Mouse (Mus musculus) kidney, embryonic 15.5 days (tissue): Measurements from ENCODE around the gene Prr23a2. TPM values are rescaled to one million over a fixed set of nuclear protein-coding genes. Genes with fewer than 3 reads are reported as not detected.

ENCODE experiments used
- ATAC-seq: fragments of 200-750 bp; cut with Nextera tagmentation; replicated peaks from 2 replicates; pipeline ENCODE4 v1.8.0; 2017; ENCODE audit warnings: moderate TSS enrichment; ENCODE audit not compliant: low FRiP score
- H3K27ac ChIP-seq: fragments of 300-500 bp; sonication (generic); 2 replicates; pipeline ENCODE4 v1.5.1; 2015; ENCODE audit warnings: mild to moderate bottlenecking, inconsistent platforms
- H3K27me3 ChIP-seq: fragments of 300-500 bp; sonication (generic); 2 replicates; pipeline ENCODE4 v1.6.1; 2015; ENCODE audit warnings: inconsistent platforms
- H3K36me3 ChIP-seq: fragments of 300-500 bp; sonication (generic); 2 replicates; pipeline ENCODE4 v1.6.1; 2015; ENCODE audit warnings: inconsistent platforms
- H3K4me1 ChIP-seq: fragments of 300-500 bp; sonication (generic); 2 replicates; pipeline ENCODE4 v1.6.1; 2015; ENCODE audit warnings: inconsistent platforms
- H3K4me2 ChIP-seq: fragments of 300-500 bp; sonication (generic); 2 replicates; pipeline ENCODE4 v1.6.1; 2015; ENCODE audit warnings: moderate library complexity, mild to moderate bottlenecking, inconsistent platforms
- H3K4me3 ChIP-seq: fragments of 300-500 bp; sonication (generic); replicated peaks from 2 replicates; pipeline ENCODE4 v1.5.1; 2015; ENCODE audit warnings: mild to moderate bottlenecking, inconsistent platforms
- H3K9ac ChIP-seq: fragments of 300-500 bp; sonication (generic); 2 replicates; pipeline ENCODE4 v1.6.1; 2015; ENCODE audit warnings: mild to moderate bottlenecking, inconsistent platforms
- H3K9me3 ChIP-seq: fragments of 300-500 bp; sonication (generic); replicated peaks from 2 replicates; pipeline ENCODE4 v1.6.1; 2016; ENCODE audit warnings: inconsistent platforms
- WGBS: fragments of 180-500 bp; shearing (Covaris S2); methylation state at CpG from one replicate; pipeline ENCODE4 v1.1.7; 2015; ENCODE audit warnings: mixed read lengths; 5-methylcytosine and 5-hydroxymethylcytosine counted together
- polyA plus RNA-seq: library from polyadenylated mRNA; unstranded; fragments of >200 nt; fragmentation: Nextera tagmentation; extraction: Ambion mirVana; gene quantifications from 2 replicates; pipeline ENCODE4 v1.2.1, GENCODE M21; 2015

Prr23a2 gene
- polyA plus RNA-seq, 1 experiment from 2014 or later = not detected

DNA sequence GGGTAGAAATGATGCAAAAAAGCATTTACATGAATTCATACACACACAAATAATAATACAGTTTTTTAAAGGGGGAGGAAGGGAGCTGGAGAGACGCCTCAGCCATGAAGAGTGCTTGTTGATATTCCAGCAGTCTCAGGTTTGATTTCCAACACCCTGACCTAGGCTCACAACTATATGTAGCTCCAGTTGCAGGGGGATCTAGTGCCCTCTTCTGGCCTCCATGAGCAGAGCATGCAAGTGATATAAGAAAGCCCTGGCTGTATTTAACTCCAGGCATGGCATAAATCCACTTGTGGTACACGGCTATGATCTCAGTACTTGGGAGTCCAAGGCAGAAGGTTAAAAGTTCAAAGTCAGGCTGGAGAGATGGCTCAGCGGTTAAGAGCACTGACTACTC is 7.2 kb downstream of the Prr23a2 start:
- WGBS = 73% methylated on average over 3 of the region's 3 CpGs
- ATAC-seq = no peak
- Histone ChIP-seq H3K36me3 (no peaks in the 10 kb centered on the region), H3K4me1 (no peaks in the 10 kb centered on the region), H3K27ac (no peak overlapping the region), H3K27me3 (peaks cover 6% of the 10 kb centered on the region), H3K4me3 (no peak overlapping the region), H3K9me3 (0 out of 2 replicates have a peak, but pooled peaks cover 3% of the 10 kb centered on the region), H3K9ac (no peak overlapping the region), H3K4me2 (no peak overlapping the region)

DNA sequence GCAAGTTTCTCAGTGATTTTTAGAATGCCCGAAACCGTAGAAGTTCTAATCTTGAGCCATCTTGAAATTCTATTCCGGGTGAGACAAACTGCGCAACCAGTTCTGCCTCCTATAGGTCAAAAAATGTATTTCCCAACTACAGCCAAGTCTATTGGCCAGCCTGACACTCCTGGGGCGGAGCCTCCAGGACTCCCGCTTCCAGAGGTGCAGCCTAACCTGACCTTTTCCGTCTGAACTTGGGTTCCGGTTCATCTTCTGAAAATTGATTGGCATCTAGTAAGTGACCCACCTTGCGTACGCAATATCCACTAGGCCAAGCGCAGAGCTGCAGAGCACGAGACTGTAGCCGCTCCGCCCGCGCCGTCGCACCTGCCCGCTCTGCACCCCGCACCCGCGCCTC is 8.3 kb downstream of the Prr23a2 start, which contains the start of gene Prr23a3:
Prr23a3 (plus strand) TSS at position 197 of the 400 bp plus-strand sequence.
- H3K9ac ChIP-seq = no peak within 1 kb of the TSS
- H3K27ac ChIP-seq = no peak within 1 kb of the TSS
- H3K9me3 ChIP-seq = 0 out of 2 replicates have a peak, but pooled peaks cover 3% of the 10 kb centered on the region
- peak within 1 kb of the TSS; percentile 19; the same call in 1 of the 2 replicates for H3K4me2 ChIP-seq
- no peaks in the 10 kb centered on the region for H3K4me1 ChIP-seq
- H3K36me3 ChIP-seq = no peaks in the 10 kb centered on the region
- no peak for ATAC-seq
- H3K27me3 ChIP-seq = peaks cover 6% of the 10 kb centered on the region
- 62% methylated on average over 22 of the region's 22 CpGs for WGBS
- no peak within 1 kb of the TSS for H3K4me3 ChIP-seq

DNA sequence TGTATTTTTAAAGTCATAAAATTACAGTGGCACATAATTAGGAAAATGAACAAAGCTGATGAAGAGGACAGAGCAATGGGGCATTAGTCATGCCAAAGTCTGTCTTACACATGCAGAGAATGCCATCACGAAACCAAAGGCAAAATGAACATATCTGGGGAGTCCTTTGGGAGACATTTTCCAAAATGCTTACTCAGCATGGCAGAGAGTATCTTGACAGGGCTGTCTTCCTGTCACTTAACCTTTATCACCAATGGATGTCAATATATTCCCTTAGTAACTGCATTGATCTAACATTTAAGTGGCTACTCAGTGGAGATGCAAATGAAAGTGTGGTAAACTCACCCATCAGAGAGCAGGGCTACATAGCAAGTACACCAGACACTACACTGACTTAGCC is 45.2 kb downstream of the Prr23a2 start:
- Histone ChIP-seq H3K4me2 (no peak overlapping the region), H3K9me3 (peaks cover 3% of the 10 kb centered on the region), H3K27me3 (no peaks in the 10 kb centered on the region), H3K36me3 (no peaks in the 10 kb centered on the region), H3K9ac (no peak overlapping the region), H3K4me1 (no peaks in the 10 kb centered on the region), H3K27ac (no peak overlapping the region), H3K4me3 (no peak overlapping the region)
- WGBS = 67% methylated on average over 1 of the region's 1 CpGs
- ATAC-seq = no peak

DNA sequence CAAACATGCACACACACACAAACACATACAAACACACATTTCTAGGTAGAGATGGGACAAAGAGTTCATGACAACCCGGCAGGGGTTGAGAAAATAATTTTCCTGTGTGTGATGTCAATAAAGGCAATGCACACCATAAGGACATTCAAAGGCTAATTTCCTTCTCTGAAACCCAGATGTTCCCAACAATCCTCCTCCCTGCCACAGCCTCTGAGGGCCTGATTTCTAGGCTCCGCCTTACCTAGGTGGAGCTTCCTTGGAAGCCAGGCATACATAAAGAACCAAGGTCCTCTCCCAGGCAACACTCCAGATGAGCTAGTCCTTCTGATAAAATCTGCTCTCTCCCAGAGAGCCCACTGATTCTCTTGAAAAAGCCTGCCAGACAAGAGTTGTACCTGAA is 46.5 kb downstream of the Prr23a2 start, which contains the start of gene 7420426K07Rik:
7420426K07Rik (plus strand) TSS at position 301 of the 400 bp plus-strand sequence.
- ATAC-seq = no peak
- H3K4me3 ChIP-seq = no peak within 1 kb of the TSS
- H3K4me2 ChIP-seq = no peak within 1 kb of the TSS
- WGBS = 93% methylated on average over 2 of the region's 2 CpGs
- no peaks in the 10 kb centered on the region for H3K9me3 ChIP-seq
- H3K36me3 ChIP-seq = no peaks in the 10 kb centered on the region
- no peak within 1 kb of the TSS for H3K9ac ChIP-seq
- no peak within 1 kb of the TSS for H3K27ac ChIP-seq
- no peaks in the 10 kb centered on the region for H3K4me1 ChIP-seq
- H3K27me3 ChIP-seq = no peaks in the 10 kb centered on the region

Other genes with a start within 250 kb of the Prr23a2 start
- not detected in 2 replicates for gene Prr23a1, start 14.0 kb upstream of the Prr23a2 start, polyA plus RNA-seq
- gene Prr23a3, start 8.3 kb downstream of the Prr23a2 start, polyA plus RNA-seq = not detected in 2 replicates
- gene 7420426K07Rik, start 46.6 kb downstream of the Prr23a2 start, polyA plus RNA-seq = not detected in 2 replicates
- not detected in 2 replicates for gene Foxl2, start 98.8 kb downstream of the Prr23a2 start, polyA plus RNA-seq
- 45.1 and 50.3 TPM in 2 replicates for gene Faim, start 129.9 kb downstream of the Prr23a2 start, polyA plus RNA-seq
- gene Gm1123, start 179.2 kb downstream of the Prr23a2 start, polyA plus RNA-seq = 0.17 and 0.80 TPM in 2 replicates